Mouse (Mus musculus): ENCODE data around the gene Fen1. TPM values are rescaled to one million over a fixed set of nuclear protein-coding genes. Genes with fewer than 3 reads are reported as not detected.
A peak's percentile ranks its signal among the peaks of the same experiment; 100 is the strongest.

Fen1 gene
- 4.8 and 4.9 TPM in 2 replicates for polyA plus RNA-seq (2012; rRNA removed)

DNA sequence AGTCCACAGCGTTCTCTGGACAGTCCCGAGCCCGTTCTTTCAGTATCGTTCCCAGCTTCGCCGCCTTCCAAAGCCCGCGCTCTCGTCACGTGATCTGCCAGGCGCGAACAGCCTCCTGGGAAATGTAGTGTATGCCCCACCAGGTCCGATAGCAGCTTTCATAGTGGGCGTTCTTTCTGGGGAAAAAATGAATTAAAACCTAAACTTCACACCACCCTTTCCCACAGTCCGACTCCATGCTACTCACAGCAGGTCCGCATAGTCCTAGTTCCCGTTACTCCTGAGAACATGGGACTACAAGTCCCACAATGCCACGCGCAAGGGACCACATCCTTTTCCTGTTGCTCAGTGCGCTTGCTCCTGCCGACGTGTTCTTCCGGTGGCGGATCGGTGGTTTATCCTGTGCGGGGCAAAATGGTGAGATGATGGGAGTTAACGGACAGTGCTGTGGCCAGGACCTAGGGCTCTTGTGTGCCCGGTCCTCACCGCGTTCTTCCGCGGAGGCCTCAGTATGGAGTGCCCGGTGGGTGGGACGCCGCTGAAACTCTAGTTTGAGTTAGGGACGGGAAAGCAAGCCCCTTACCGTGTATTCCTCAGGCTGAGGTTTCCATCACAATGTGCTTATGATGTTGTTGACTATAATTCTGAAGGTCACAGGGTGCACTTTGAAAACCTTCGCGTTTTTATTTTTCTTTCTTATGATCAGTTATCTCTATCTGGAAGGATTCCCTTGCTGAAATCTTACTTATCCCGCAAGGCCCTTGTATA lies at the start of gene Fen1, which contains the start of gene Tmem258:
Gene Fen1 (minus strand): TSS at position 322 of the 768 bp plus-strand sequence.
Gene Tmem258 (plus strand): TSS at position 167 of the 768 bp plus-strand sequence.
- Histone ChIP-seq H3K27me3 (replicated peaks; ENCODE audit: control insufficient read depth, insufficient read depth, low read length) (no peaks in the 10 kb centered on the region), H3K4me1 (ENCODE audit: control insufficient read depth, insufficient read depth, low read length) (peaks cover 2% of the 10 kb centered on the region; the same call in 1 of the 2 replicates), H3K36me3 (ENCODE audit: control insufficient read depth, insufficient read depth, low read length) (no peaks in the 10 kb centered on the region), H3K27ac (ENCODE audit: insufficient read depth, low read depth, low read length) (peak within 1 kb of the TSS; percentile 98), H3K4me3 (ENCODE audit: insufficient read depth, low read depth, low read length) (peak within 1 kb of the TSS; percentile 88)
- DNase-seq: peak; percentile 94
- TF ChIP-seq CTCF (conservative IDR thresholded peaks at IDR 0.05; ENCODE audit: insufficient read depth, insufficient read length, low read depth, low read length) (no peak), POLR2A (IDR thresholded peaks at IDR 0.05; ENCODE audit: low read depth, low read length) (peak; percentile 68)
- WGBS: under 1% methylated on average over 40 of the region's 40 CpGs

DNA sequence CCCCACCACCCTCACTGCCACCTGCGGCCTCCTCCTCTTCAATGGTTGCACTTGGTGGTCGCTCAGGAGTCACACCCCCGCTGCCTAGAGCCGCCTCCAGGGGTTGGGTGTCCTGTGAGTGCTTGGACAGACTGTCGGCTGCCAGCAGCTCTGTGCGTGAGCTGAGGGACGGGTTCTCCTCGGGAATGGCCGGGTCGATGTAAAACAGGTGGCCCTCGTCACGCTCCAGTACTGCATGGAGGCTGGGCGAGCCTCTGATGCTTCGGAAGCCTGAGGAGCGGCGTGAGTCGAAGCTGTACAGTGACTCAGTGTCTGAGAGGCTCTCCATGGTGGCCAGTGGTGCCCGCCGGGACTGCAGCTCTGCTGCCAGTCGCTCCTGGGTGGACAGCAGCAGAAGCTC lies 44.2 kb upstream of the Fen1 start:
- Histone ChIP-seq H3K27ac (ENCODE audit: insufficient read depth, low read depth, low read length) (no peak overlapping the region), H3K4me1 (ENCODE audit: control insufficient read depth, insufficient read depth, low read length) (no peaks in the 10 kb centered on the region), H3K27me3 (replicated peaks; ENCODE audit: control insufficient read depth, insufficient read depth, low read length) (no peaks in the 10 kb centered on the region), H3K4me3 (ENCODE audit: insufficient read depth, low read depth, low read length) (no peak overlapping the region), H3K36me3 (ENCODE audit: control insufficient read depth, insufficient read depth, low read length) (no peaks in the 10 kb centered on the region; the same call in 1 of the 2 replicates)
- TF ChIP-seq POLR2A (IDR thresholded peaks at IDR 0.05; ENCODE audit: low read depth, low read length) (no peak), CTCF (conservative IDR thresholded peaks at IDR 0.05; ENCODE audit: insufficient read depth, insufficient read length, low read depth, low read length) (no peak)
- WGBS: 44% methylated on average over 20 of the region's 20 CpGs
- no peak for DNase-seq

DNA sequence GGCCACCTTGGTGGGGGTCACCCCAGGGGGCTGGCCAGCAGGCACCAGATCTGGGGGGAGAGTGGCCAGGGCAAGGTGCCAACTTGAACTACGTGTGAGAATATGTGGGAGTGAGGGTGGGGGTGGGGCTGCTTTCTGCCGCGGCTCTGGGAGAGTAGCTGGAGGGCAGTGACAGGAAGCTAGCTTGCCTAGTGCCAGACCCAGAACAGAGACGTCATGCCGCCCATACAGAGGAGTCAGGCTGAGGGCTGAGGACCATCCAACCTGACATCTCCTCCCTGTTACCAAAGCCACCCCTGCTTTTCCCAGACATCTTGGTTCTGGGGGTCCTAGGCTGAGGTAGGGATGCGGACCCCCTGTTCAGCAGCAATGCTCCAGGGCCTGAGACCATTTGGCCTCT lies 43.2 kb upstream of the Fen1 start:
- DNase-seq: no peak
- Histone ChIP-seq H3K27ac (ENCODE audit: insufficient read depth, low read depth, low read length) (no peak overlapping the region), H3K27me3 (replicated peaks; ENCODE audit: control insufficient read depth, insufficient read depth, low read length) (no peaks in the 10 kb centered on the region), H3K4me1 (ENCODE audit: control insufficient read depth, insufficient read depth, low read length) (no peaks in the 10 kb centered on the region), H3K36me3 (ENCODE audit: control insufficient read depth, insufficient read depth, low read length) (no peaks in the 10 kb centered on the region; the same call in 1 of the 2 replicates), H3K4me3 (ENCODE audit: insufficient read depth, low read depth, low read length) (no peak overlapping the region)
- 25% methylated on average over 6 of the region's 6 CpGs for WGBS
- TF ChIP-seq POLR2A (IDR thresholded peaks at IDR 0.05; ENCODE audit: low read depth, low read length) (no peak), CTCF (conservative IDR thresholded peaks at IDR 0.05; ENCODE audit: insufficient read depth, insufficient read length, low read depth, low read length) (no peak)

DNA sequence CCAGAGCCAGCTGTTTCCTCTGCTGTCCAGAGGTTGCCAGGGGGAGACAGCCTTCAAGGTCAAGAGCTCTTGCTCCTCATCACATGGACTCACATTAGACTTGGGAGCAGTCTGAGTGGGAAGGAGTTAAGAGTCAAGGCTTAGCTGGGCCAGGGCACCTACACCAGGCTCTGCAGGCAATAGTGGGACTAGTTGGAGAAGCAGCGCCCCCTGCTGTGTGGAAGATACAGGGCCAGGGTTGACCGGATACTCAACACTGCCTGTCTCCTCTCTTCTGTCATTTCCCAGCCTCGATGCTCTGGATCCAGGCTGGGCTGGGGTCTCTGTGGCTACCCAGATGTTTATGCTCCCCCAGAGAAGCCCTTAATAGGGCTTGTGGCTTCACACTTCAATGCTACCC lies 40.2 kb upstream of the Fen1 start:
- peak; percentile 60 for DNase-seq
- no peaks in the 10 kb centered on the region; the same call in 1 of the 2 replicates for H3K36me3 ChIP-seq (ENCODE audit: control insufficient read depth, insufficient read depth, low read length)
- no peak overlapping the region for H3K27ac ChIP-seq (ENCODE audit: insufficient read depth, low read depth, low read length)
- TF ChIP-seq POLR2A (IDR thresholded peaks at IDR 0.05; ENCODE audit: low read depth, low read length) (no peak), CTCF (conservative IDR thresholded peaks at IDR 0.05; ENCODE audit: insufficient read depth, insufficient read length, low read depth, low read length) (peak; percentile 78)
- no peaks in the 10 kb centered on the region for H3K27me3 ChIP-seq (replicated peaks; ENCODE audit: control insufficient read depth, insufficient read depth, low read length)
- no peak overlapping the region for H3K4me3 ChIP-seq (ENCODE audit: insufficient read depth, low read depth, low read length)
- WGBS: 10% methylated on average over 3 of the region's 3 CpGs
- H3K4me1 ChIP-seq (ENCODE audit: control insufficient read depth, insufficient read depth, low read length): no peaks in the 10 kb centered on the region; the same call in 1 of the 2 replicates

DNA sequence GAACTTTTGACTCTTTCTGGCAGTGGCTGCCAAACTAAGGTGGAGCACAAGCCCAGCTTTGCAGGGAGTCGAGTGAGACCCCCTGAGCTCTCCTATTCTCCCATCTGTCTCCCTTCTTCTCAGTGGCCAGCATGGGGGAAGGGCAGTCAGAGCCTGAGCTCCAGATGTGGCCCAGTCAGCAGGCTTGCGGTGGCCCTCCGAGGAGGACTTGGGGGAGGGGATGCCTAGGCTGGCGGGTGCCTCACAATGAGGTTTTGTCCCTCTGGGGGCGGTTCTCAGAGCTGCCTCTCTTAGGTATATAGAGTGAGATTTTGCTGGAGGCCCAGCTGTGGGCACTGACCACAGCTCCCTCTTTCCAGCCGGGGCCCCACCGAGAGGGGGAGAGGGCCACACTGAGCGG lies 38.9 kb upstream of the Fen1 start:
- DNase-seq: no peak
- Histone ChIP-seq H3K36me3 (ENCODE audit: control insufficient read depth, insufficient read depth, low read length) (no peaks in the 10 kb centered on the region), H3K4me3 (ENCODE audit: insufficient read depth, low read depth, low read length) (no peak overlapping the region), H3K27me3 (replicated peaks; ENCODE audit: control insufficient read depth, insufficient read depth, low read length) (no peaks in the 10 kb centered on the region), H3K27ac (ENCODE audit: insufficient read depth, low read depth, low read length) (no peak overlapping the region), H3K4me1 (ENCODE audit: control insufficient read depth, insufficient read depth, low read length) (no peaks in the 10 kb centered on the region; the same call in 1 of the 2 replicates)
- WGBS: 44% methylated on average over 8 of the region's 8 CpGs
- TF ChIP-seq CTCF (conservative IDR thresholded peaks at IDR 0.05; ENCODE audit: insufficient read depth, insufficient read length, low read depth, low read length): no peak
- no peak for TF ChIP-seq POLR2A (IDR thresholded peaks at IDR 0.05; ENCODE audit: low read depth, low read length)

DNA sequence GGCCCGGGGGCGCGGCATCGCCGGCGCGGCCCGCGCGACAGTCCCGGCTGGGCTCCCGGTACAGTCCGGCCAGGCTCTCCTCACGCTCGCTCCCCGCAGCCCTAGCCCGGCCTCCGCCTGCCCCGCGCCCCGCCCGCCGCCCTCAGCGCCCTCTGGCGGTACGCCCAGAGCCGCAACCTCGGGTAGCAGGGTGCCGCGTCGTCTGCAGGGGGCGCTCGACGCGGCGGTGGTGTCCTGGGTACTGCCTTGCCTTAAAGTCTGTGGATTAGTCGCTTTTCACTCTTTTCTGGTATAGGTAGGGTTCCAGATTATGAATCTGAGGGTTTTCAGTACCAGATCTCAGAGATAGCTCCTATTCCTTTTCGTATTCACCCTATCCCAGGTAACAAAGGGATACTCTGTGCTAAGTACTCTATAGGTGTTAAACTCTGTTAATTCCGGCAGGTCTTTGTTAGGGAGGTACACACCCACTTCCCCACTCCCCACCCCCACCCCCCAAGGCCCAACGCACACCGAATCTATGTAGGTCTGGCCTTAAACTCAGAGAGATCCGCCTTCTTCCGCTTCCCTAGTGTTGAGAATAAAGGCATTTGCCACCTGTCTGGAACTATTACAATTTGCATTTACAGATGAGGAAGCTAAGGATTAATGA lies 36.8 kb upstream of the Fen1 start, which contains the start of gene Myrf:
Gene Myrf (minus strand): TSS at position 95 of the 652 bp plus-strand sequence.
- H3K36me3 ChIP-seq (ENCODE audit: control insufficient read depth, insufficient read depth, low read length): no peaks in the 10 kb centered on the region
- H3K4me1 ChIP-seq (ENCODE audit: control insufficient read depth, insufficient read depth, low read length): no peaks in the 10 kb centered on the region; the same call in 1 of the 2 replicates
- H3K4me3 ChIP-seq (ENCODE audit: insufficient read depth, low read depth, low read length): peak within 1 kb of the TSS; percentile 57
- no peak within 1 kb of the TSS for H3K27ac ChIP-seq (ENCODE audit: insufficient read depth, low read depth, low read length)
- TF ChIP-seq CTCF (conservative IDR thresholded peaks at IDR 0.05; ENCODE audit: insufficient read depth, insufficient read length, low read depth, low read length): peak; percentile 89
- no peak for TF ChIP-seq POLR2A (IDR thresholded peaks at IDR 0.05; ENCODE audit: low read depth, low read length)
- WGBS: 8% methylated on average over 43 of the region's 43 CpGs
- peak; percentile 79 for DNase-seq
- no peaks in the 10 kb centered on the region for H3K27me3 ChIP-seq (replicated peaks; ENCODE audit: control insufficient read depth, insufficient read depth, low read length)
